Mouse (Mus musculus): ENCODE results near the gene Mpc1.

Gene Mpc1

GRCm38 (mm10) chr17:8339666-8340374 lies 57.1 kb downstream of the Mpc1 start:
- DNase-seq = no peak

GRCm38 (mm10) chr17:8340407-8341359 lies 58.0 kb downstream of the Mpc1 start:
- peak; percentile 73 for DNase-seq

- peak; percentile 16 for DNase-seq
Observed at GRCm38 (mm10) chr17:8341360-8341963, 58.8 kb downstream of the Mpc1 start.

GRCm38 (mm10) chr17:8342706-8343105 lies 60.0 kb downstream of the Mpc1 start:
- DNase-seq = no peak

GRCm38 (mm10) chr17:8343416-8343815 lies 60.7 kb downstream of the Mpc1 start:
- DNase-seq = no peak
